Mouse (Mus musculus): ENCODE data around the gene Gstt4. TPM values are rescaled to one million over a fixed set of nuclear protein-coding genes. Genes with fewer than 3 reads are reported as not detected.

Gstt4 gene
- polyA plus RNA-seq, 1 experiment, result not detected

DNA sequence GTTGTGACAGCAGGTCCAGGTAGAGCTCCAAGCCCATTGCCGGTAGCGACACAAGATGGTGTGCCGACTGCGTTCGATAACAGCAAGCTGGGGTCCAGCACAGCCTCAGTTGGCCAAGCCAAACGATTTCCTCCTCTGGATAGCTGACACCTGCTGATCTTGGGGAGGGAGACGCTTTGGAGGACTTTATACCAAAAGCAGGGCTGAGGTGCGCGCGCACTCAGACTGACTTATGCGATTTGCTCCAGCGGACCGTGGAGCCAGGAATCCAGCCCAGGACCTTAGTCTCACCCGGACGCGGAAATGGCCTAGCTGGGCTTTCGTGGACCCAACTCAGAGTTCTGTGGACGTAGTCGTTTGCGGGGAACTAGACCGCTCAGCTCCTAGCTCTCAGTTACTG, 11.9 kb upstream of the Gstt4 start:
- Histone ChIP-seq H3K4me1 (ENCODE audit: control insufficient read depth, insufficient read depth, low read length) (no peaks in the 10 kb centered on the region; the same call in 1 of the 2 replicates), H3K4me3 (replicated peaks; ENCODE audit: control insufficient read depth, low read depth, low read length) (peak overlapping the region; percentile 61), H3K27ac (ENCODE audit: control insufficient read depth, insufficient read depth, low read depth, low read length, poor library complexity) (peak overlapping the region; percentile 35)
- TF ChIP-seq CTCF (IDR thresholded peaks at IDR 0.05; ENCODE audit: control insufficient read depth, insufficient read depth, low read length) (no peak), POLR2A (IDR thresholded peaks at IDR 0.05; ENCODE audit: borderline replicate concordance, control insufficient read depth, low read depth, low read length) (peak; percentile 59; the same call in 1 of the 2 replicates)
- WGBS, result under 1% methylated on average over 21 of the region's 21 CpGs

DNA sequence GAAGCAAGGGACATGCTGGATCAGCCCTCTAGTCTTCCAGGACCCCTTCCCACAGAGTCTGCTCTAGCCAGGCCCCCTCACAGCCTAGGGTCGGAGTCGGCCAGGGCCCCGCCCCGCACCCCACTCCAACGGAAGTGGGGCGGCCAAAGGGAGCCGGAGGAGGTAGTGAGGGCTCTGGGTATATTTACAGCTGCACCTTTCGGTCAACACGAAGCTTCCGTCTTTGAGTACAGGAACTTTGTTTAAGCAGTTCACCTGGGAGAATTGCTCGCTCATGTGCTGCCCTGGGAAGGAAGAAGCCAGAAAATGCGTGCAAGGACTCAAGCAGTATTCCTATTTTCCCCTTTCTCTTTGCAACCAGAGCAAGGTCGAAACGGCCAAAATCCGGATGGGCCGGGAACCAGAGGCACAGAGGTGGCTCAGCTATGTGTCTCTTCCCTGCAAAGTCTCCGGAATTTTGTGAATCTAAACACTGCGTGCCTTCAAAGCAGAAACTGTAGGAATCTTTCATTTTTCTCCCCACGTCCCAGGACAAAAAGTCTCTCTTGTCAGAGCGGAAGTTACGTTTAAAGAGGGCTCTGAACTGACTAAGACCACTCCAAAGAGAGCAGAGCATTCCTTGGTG, 11.2 kb upstream of the Gstt4 start:
- TF ChIP-seq POLR2A (IDR thresholded peaks at IDR 0.05; ENCODE audit: borderline replicate concordance, control insufficient read depth, low read depth, low read length) (no peak), CTCF (IDR thresholded peaks at IDR 0.05; ENCODE audit: control insufficient read depth, insufficient read depth, low read length) (no peak)
- Histone ChIP-seq H3K4me3 (replicated peaks; ENCODE audit: control insufficient read depth, low read depth, low read length) (peak overlapping the region; percentile 23), H3K4me1 (ENCODE audit: control insufficient read depth, insufficient read depth, low read length) (no peaks in the 10 kb centered on the region; the same call in 1 of the 2 replicates), H3K27ac (ENCODE audit: control insufficient read depth, insufficient read depth, low read depth, low read length, poor library complexity) (0 out of 2 replicates have a peak overlapping the region, but pooled peaks have one; percentile 12)
- 9% methylated on average over 21 of the region's 21 CpGs for WGBS

GRCm38 (mm10) chr10:75832272-75832895, 10.0 kb upstream of the Gstt4 start:
- WGBS, result 65% methylated on average over 13 of the region's 13 CpGs
- Histone ChIP-seq H3K27ac (ENCODE audit: control insufficient read depth, insufficient read depth, low read depth, low read length, poor library complexity) (no peak overlapping the region), H3K4me1 (ENCODE audit: control insufficient read depth, insufficient read depth, low read length) (no peaks in the 10 kb centered on the region; the same call in 1 of the 2 replicates), H3K4me3 (replicated peaks; ENCODE audit: control insufficient read depth, low read depth, low read length) (no peak overlapping the region)
- TF ChIP-seq POLR2A (IDR thresholded peaks at IDR 0.05; ENCODE audit: borderline replicate concordance, control insufficient read depth, low read depth, low read length) (no peak), CTCF (IDR thresholded peaks at IDR 0.05; ENCODE audit: control insufficient read depth, insufficient read depth, low read length) (peak; percentile 84)

DNA sequence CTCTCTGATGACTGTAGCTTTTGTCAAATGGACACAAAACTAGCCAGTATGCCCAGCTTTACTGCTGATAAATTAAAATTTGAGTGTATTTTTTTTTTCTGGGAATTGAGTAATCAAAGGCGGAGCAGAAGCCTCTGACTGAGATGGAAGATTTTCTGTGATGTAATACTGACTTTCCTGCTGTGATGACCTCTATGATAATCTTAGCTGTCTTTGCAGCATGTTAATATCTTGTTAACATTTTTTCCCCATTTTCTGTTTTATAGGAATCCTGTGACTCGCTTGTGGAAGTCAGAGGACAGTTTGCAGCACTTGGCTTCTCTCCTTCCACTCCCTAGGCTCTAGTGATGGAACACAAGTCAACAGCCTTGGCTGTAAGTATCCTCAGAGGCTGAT, 7.9 kb upstream of the Gstt4 start:
- WGBS, result 64% methylated on average over 2 of the region's 2 CpGs
- Histone ChIP-seq H3K27ac (ENCODE audit: control insufficient read depth, insufficient read depth, low read depth, low read length, poor library complexity) (no peak overlapping the region), H3K4me3 (replicated peaks; ENCODE audit: control insufficient read depth, low read depth, low read length) (no peak overlapping the region), H3K4me1 (ENCODE audit: control insufficient read depth, insufficient read depth, low read length) (no peaks in the 10 kb centered on the region; the same call in 1 of the 2 replicates)
- no peak for TF ChIP-seq POLR2A (IDR thresholded peaks at IDR 0.05; ENCODE audit: borderline replicate concordance, control insufficient read depth, low read depth, low read length)

GRCm38 (mm10) chr10:75829529-75830274, 7.4 kb upstream of the Gstt4 start:
- no peak for TF ChIP-seq CTCF (IDR thresholded peaks at IDR 0.05; ENCODE audit: control insufficient read depth, insufficient read depth, low read length)
- 66% methylated on average over 2 of the region's 2 CpGs for WGBS
- no peak overlapping the region for H3K4me3 ChIP-seq (replicated peaks; ENCODE audit: control insufficient read depth, low read depth, low read length)
- H3K4me1 ChIP-seq (ENCODE audit: control insufficient read depth, insufficient read depth, low read length), result no peaks in the 10 kb centered on the region; the same call in 1 of the 2 replicates
- no peak overlapping the region for H3K27ac ChIP-seq (ENCODE audit: control insufficient read depth, insufficient read depth, low read depth, low read length, poor library complexity)

DNA sequence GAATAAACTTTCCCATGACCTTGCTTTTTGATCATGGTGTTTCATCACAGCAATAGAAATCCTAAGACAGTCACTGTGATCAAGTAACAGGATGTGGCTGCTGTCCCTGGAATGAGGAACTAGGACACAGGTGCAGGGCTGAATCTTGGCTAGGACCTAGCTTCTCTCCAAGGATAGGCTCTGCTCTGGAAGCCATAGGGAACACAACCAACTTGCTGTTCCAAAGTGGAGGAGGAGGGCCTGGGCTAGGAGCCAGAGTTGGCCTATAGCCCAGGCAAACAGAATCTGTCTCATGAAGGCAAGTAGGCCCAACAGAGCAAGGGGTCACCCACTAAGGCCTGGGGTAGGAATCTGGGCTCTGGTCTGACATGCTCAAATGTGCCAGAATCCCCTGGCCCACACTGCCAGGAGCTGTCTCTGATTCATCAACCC, 6.2 kb upstream of the Gstt4 start:
- TF ChIP-seq CTCF (IDR thresholded peaks at IDR 0.05; ENCODE audit: control insufficient read depth, insufficient read depth, low read length), result no peak
- Histone ChIP-seq H3K4me1 (ENCODE audit: control insufficient read depth, insufficient read depth, low read length) (no peaks in the 10 kb centered on the region; the same call in 1 of the 2 replicates), H3K27ac (ENCODE audit: control insufficient read depth, insufficient read depth, low read depth, low read length, poor library complexity) (no peak overlapping the region), H3K4me3 (replicated peaks; ENCODE audit: control insufficient read depth, low read depth, low read length) (no peak overlapping the region)

GRCm38 (mm10) chr10:75827668-75828360, 5.5 kb upstream of the Gstt4 start:
- H3K27ac ChIP-seq (ENCODE audit: control insufficient read depth, insufficient read depth, low read depth, low read length, poor library complexity), result no peak overlapping the region
- no peaks in the 10 kb centered on the region; the same call in 1 of the 2 replicates for H3K4me1 ChIP-seq (ENCODE audit: control insufficient read depth, insufficient read depth, low read length)

DNA sequence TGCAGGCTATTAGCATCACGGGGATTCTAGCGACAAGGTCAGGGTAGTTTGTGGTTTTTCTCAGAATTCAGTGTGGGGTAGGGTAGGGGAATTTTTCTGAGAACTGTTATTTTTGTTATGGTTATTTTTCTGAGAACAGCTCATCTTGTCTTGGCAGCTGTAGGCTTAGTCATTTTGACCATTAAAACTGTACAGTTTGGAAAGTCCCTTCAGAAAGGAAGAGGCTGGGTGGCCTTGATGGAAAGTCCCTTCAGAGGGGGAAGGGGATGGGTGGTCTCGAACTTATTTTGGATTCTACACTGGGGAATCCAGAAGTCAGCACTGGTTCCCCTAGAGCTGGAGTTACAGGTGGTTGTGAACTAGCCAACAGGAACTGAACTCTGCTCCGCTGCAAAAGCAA, 2.2 kb upstream of the Gstt4 start:
- WGBS, result 58% methylated on average over 4 of the region's 4 CpGs
- no peak overlapping the region for H3K27ac ChIP-seq (ENCODE audit: control insufficient read depth, insufficient read depth, low read depth, low read length, poor library complexity)
- no peak for TF ChIP-seq CTCF (IDR thresholded peaks at IDR 0.05; ENCODE audit: control insufficient read depth, insufficient read depth, low read length)
- TF ChIP-seq POLR2A (IDR thresholded peaks at IDR 0.05; ENCODE audit: borderline replicate concordance, control insufficient read depth, low read depth, low read length), result no peak
- H3K4me1 ChIP-seq (ENCODE audit: control insufficient read depth, insufficient read depth, low read length), result no peaks in the 10 kb centered on the region; the same call in 1 of the 2 replicates
- no peak overlapping the region for H3K4me3 ChIP-seq (replicated peaks; ENCODE audit: control insufficient read depth, low read depth, low read length)

More at GRCm38 (mm10) chr10:75827668-75828360, 5.5 kb upstream of the Gstt4 start:
- no peak overlapping the region for H3K4me3 ChIP-seq (replicated peaks; ENCODE audit: control insufficient read depth, low read depth, low read length)
- WGBS, result 86% methylated on average over 4 of the region's 4 CpGs
- TF ChIP-seq POLR2A (IDR thresholded peaks at IDR 0.05; ENCODE audit: borderline replicate concordance, control insufficient read depth, low read depth, low read length) (no peak), CTCF (IDR thresholded peaks at IDR 0.05; ENCODE audit: control insufficient read depth, insufficient read depth, low read length) (no peak)
